Mouse (Mus musculus): ENCODE results near the gene Epyc.
A peak's percentile ranks its signal among the peaks of the same experiment; 100 is the strongest.

The Epyc gene

GRCm38 (mm10) chr10:97643768-97644167, at the start of gene Epyc:
Epyc (plus strand) TSS chr10:97644068.
- DNase-seq (ENCODE audit: low spot score) = no peak

DNA sequence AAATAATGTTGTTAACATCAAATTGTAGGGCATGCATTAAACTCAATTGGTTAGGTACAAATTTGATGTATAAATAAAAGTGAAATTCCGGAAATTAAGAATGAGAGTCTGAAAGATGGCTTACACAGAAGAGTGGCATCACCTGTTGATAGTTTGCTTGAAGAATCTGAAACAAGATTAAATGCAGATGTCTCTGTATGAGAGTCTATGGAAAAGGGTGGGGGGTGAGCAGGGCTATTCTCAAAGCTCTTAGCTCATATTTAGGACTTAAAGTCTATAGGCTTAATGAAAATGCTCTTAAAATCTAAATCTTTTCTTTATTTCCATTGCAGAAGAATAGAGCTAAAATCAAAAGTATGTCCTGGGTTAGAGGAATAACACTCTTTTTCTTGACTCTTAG, 48.2 kb upstream of the Epyc start:
- no peak for DNase-seq (ENCODE audit: low spot score)

- DNase-seq (ENCODE audit: low spot score) = no peak
Observed at GRCm38 (mm10) chr10:97601744-97602143, 42.1 kb upstream of the Epyc start.

DNA sequence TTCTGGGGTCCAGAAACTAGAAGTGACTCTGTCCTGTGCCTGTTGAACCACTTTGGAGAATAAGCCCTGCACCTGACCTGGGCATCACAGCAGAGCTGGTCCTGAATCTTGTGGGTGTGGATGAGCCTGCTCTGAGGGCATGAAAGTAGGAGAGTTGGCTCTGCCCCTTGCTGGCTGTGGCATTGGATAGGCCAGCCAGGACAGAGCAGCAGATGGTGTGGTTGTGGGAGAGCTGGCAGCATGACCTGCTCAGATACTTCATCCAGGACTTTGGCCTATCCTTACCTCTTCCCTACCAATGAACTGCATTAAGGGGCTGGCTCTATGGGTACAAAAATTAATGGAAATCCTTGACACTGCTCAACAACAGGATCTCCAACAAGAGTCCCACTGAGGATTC, 40.6 kb upstream of the Epyc start:
- no peak for DNase-seq (ENCODE audit: low spot score)

- no peak for DNase-seq (ENCODE audit: low spot score)
Observed at GRCm38 (mm10) chr10:97606579-97606978, 37.3 kb upstream of the Epyc start, which contains the start of gene Kera. Kera (plus strand) TSS chr10:97606879.

DNA sequence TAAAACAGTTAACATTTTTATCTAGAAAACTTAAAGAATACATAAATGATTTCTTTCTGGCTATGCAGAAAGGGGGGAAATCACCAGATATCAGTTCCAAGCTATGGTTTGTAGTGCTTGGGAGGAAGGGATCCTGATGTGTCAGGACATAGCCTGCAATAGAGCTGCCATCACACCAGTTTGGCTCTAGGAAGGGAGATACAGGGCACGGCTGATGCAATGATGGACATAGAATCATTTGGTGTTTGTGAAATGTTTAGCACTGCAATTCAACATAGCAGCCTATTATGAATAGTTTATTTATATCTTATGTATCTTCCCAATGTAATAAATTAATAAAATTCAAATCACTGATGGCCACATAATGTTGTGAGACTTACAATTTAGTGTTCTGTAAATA, 21.5 kb upstream of the Epyc start:
- DNase-seq (ENCODE audit: low spot score) = no peak

DNA sequence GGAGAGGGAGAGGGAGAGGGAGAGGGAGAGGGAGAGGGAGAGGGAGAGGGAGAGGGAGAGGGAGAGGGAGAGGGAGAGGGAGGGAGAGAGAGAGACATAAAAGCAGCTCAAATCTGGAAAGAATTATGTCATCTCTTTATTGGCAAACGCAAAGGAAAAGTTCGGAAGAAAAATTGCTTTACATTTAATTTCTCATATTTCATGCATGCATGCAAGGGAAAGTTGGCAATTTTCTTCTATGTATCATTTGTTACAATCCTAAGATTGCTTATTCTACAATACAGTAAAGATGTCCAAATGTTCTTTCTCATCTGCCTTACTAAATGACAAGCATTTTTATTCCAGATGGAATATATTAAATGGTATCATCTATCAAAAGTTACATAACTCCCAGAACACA, 19.5 kb upstream of the Epyc start:
- DNase-seq (ENCODE audit: low spot score) = no peak

GRCm38 (mm10) chr10:97625116-97625515, 18.8 kb upstream of the Epyc start:
- DNase-seq (ENCODE audit: low spot score) = no peak

GRCm38 (mm10) chr10:97626543-97626942, 17.3 kb upstream of the Epyc start:
- no peak for DNase-seq (ENCODE audit: low spot score)

- DNase-seq (ENCODE audit: low spot score) = no peak
Observed at GRCm38 (mm10) chr10:97631061-97631460, 12.8 kb upstream of the Epyc start.

DNA sequence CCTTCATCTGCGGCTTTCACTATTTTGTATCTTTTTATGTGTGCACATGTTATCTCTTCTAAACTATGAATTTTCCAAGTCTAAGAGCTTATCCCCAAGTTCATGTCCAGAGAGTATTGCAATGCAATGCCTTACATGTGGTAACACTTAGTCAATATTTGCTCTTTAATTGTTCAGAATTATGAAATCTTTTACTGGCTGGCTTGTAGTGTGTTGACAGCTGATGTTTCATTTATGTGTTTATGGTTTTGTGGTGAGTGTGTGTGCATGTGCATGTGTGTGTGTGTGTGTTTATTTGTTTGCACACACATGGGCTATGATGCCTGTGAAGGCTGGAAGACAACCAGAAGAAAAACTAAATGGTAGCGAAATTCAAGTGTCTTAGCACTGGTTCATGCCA, 1.9 kb upstream of the Epyc start:
- no peak for DNase-seq (ENCODE audit: low spot score)

DNA sequence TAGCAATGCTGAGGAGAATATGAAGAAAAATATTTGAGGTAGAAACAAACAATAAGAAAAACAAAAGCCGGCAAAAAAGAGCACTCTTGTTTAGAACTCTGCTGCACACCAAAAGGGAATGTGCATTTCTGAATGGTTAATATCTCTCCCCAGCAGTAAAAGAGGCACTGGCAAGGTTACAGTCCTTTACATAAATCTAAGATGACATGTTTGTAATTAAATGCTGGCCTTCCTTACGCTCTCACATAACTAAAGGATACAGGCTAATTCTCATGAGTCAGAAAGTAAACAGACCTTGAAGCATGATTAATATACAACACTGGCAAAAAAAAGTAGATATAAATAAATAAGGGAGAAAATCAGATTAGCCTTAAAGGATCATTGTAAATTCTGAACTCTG, 6.5 kb downstream of the Epyc start:
- DNase-seq (ENCODE audit: low spot score) = no peak

DNA sequence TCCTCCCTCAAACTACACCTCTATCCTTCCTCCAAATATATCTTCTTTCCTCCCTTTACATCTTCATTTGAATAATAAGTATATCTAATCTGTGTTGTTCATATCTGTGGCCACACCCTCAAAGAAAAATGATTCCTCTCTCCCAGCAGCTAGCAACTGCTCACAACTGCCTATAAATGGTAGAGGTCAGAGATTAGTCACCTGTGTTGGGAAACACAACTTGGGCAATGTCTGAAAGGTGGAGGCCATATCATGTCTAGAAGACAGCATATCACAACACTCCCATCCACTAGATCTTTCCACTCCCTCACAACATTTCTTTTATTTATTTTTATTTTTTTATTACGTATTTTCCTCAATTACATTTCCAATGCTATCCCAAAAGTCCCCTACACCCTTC, 15.6 kb downstream of the Epyc start:
- no peak for DNase-seq (ENCODE audit: low spot score)

DNA sequence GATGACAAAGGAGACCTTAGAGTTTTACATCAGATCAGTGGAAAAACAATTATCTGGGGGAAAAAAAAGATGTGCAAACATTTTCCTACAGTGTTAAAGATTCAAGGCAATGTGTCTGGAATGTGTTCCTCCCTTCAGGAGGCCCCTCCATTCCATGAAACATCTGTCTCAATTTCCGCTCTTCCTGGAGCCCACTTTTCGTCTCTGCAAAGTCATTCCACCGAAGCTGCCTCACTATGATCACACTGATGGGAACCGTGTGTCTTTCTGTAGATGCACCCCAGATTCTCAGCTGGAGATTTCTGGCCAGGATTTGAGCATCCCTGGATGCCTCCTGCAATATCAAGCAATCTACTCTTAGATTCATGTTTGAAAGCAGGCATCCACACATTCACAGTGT, 24.8 kb downstream of the Epyc start:
- DNase-seq (ENCODE audit: low spot score) = no peak

GRCm38 (mm10) chr10:97670202-97670601, 26.3 kb downstream of the Epyc start:
- no peak for DNase-seq (ENCODE audit: low spot score)

GRCm38 (mm10) chr10:97673239-97673638, 29.4 kb downstream of the Epyc start:
- no peak for DNase-seq (ENCODE audit: low spot score)

GRCm38 (mm10) chr10:97682981-97683380, 39.1 kb downstream of the Epyc start:
- no peak for DNase-seq (ENCODE audit: low spot score)

- DNase-seq (ENCODE audit: low spot score) = no peak
Observed at GRCm38 (mm10) chr10:97687198-97687597, 43.3 kb downstream of the Epyc start.

DNA sequence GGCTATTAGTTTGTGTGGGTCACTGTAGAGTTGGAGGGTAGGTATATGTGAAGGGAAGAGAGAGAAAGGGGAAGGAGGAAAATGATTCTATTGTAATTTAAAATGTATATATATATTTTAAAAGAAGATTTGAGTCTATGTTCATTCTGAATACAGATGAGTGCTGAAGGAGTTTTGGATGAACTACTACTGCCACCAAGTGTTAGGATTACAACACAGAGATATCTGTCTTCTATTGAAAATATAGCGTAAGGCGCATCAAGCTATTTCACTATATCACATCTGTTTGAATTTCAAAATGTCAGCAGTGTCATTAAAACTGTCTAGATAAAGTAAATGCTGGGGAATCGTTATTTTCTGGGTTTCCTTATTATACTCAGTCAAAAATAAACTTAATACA, 45.6 kb downstream of the Epyc start:
- DNase-seq (ENCODE audit: low spot score) = no peak

DNA sequence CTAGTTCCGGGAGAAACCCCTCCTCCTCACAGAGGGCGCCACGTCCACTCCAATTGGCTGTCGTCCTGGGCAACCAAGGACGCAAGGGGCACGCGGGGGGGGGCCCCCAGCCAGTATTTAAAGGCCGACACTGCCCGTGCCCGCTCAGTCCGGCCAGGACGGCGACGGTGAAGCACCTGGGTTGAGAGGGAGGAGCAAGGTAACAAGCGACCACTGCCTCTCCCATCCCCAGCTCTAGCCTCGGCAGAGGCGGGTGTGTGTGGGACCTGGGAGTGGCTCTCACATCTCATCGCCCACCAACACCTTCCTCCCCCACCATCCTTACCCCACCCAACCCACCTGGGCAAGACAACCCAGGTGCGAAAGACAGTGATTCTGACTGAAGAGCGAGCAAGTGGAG, 49.0 kb downstream of the Epyc start, which contains the start of gene Ccer1:
Gene Ccer1, plus strand, starts transcription at position 147 of the 400 bp plus-strand sequence.
- peak; percentile 47 for DNase-seq (ENCODE audit: low spot score)

DNA sequence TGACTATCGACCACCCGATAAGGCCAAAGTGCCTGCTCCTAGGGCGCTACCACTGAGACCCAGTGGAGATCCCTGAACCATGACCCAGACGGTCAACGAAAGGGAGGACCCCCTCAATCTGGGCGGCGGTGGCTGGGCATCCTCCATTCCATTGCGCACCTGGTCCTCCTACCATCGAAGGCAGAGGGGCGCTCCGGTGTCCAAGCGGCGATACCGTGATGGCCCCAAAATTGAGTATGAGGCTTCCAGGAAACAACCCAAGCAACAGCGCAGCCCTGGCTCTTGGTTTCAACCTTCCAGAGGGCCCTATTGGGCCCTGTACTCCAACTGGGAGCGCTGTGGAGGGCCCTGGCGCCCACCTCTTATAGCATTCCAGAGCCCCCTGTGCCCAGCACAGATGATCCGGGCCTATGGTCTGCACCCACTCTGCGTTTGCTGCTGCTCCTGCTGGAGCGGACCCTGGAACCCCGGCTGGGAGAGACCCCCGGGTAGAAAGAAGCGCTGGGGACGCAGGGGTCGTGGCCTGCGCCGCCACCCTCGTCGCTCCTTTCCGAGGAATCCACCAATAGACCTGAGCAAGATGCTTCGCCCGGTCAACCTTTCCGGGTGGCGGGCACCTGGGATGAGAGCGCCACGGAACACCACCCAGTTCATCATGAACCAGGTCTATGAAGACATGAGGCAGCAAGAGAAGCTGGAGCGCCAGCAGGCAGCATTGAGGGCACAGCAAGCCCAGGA, 49.7 kb downstream of the Epyc start:
- DNase-seq (ENCODE audit: low spot score) = no peak

DNA sequence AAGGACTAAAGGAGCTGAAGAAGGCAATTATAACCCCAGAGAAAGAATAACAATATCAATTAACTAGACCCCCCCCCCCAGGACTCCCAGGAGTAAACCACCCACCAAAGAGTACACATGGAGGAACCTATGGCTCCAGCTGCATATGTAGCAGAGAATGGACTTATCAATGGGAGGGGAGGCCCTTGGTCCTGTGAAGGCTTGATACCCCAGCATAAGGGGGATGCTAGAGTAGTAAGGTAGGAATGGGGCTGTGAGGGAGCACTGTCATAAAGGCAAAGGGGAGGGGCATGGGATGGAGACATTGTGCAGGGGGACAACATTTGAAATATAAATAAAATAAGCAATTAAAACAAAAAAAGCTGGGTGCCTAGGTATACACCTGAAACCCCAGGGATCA, 58.5 kb downstream of the Epyc start:
- DNase-seq (ENCODE audit: low spot score) = no peak

DNA sequence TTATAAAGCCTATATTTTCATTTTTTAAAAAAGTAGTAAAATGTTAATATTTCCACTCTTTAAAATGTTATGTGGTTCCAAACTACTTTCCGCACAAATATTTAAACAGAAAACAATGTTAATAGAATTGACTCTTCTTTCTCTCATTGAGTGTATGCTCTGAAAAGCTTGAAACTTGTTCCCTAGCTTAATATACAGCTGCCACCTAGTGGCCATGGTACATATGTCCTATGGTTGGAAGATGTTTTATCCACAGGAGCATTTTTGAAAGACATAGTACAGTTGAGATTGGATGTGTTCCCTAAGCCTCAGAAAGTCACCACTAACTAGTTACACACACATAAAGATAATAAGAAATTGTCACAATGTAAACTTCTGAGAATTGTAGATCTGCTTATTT, 60.7 kb downstream of the Epyc start:
- DNase-seq (ENCODE audit: low spot score) = no peak

GRCm38 (mm10) chr10:97712687-97713086, 68.8 kb downstream of the Epyc start:
- DNase-seq (ENCODE audit: low spot score) = no peak
